Mouse (Mus musculus): ENCODE measurements around the gene 1700011L22Rik. TPM values are rescaled to one million over a fixed set of nuclear protein-coding genes. Genes with fewer than 3 reads are reported as not detected.

Gene 1700011L22Rik
- polyA plus RNA-seq, 1 experiment = not detected

- Histone ChIP-seq H3K27me3 (ENCODE audit: control insufficient read depth, insufficient read depth, low read length) (no peaks in the 10 kb centered on the region), H3K27ac (ENCODE audit: control insufficient read depth, insufficient read depth, low read length) (no peak overlapping the region), H3K36me3 (ENCODE audit: control insufficient read depth, insufficient read depth, low read length) (no peaks in the 10 kb centered on the region), H3K4me1 (replicated peaks; ENCODE audit: control insufficient read depth, insufficient read depth, low read length) (peaks cover 10% of the 10 kb centered on the region), H3K4me3 (ENCODE audit: control insufficient read depth, insufficient read depth, low read length) (peak overlapping the region; percentile 48)
- peak; percentile 22 for DNase-seq
- WGBS = 9% methylated on average over 27 of the region's 27 CpGs
- no peak for TF ChIP-seq CTCF (IDR thresholded peaks at IDR 0.05; ENCODE audit: borderline replicate concordance, control insufficient read depth, extremely low read depth, insufficient read depth, low read length, poor library complexity)
- no peak for TF ChIP-seq POLR2A (IDR thresholded peaks at IDR 0.05; ENCODE audit: control insufficient read depth, extremely low read depth, insufficient read depth, low read length, poor library complexity)
These were observed 38.6 kb downstream of the 1700011L22Rik start for GRCm38 (mm10) chr8:79209641-79210358.

- no peaks in the 10 kb centered on the region for H3K27me3 ChIP-seq (ENCODE audit: control insufficient read depth, insufficient read depth, low read length)
- H3K4me3 ChIP-seq (ENCODE audit: control insufficient read depth, insufficient read depth, low read length) = no peak overlapping the region
- peaks cover 10% of the 10 kb centered on the region for H3K4me1 ChIP-seq (replicated peaks; ENCODE audit: control insufficient read depth, insufficient read depth, low read length)
- no peaks in the 10 kb centered on the region for H3K36me3 ChIP-seq (ENCODE audit: control insufficient read depth, insufficient read depth, low read length)
- no peak for DNase-seq
- H3K27ac ChIP-seq (ENCODE audit: control insufficient read depth, insufficient read depth, low read length) = no peak overlapping the region
- no peak for TF ChIP-seq CTCF (IDR thresholded peaks at IDR 0.05; ENCODE audit: borderline replicate concordance, control insufficient read depth, extremely low read depth, insufficient read depth, low read length, poor library complexity)
- TF ChIP-seq POLR2A (IDR thresholded peaks at IDR 0.05; ENCODE audit: control insufficient read depth, extremely low read depth, insufficient read depth, low read length, poor library complexity) = no peak
- 79% methylated on average over 15 of the region's 15 CpGs for WGBS
These were observed 39.4 kb downstream of the 1700011L22Rik start for GRCm38 (mm10) chr8:79208691-79209640.

- no peak overlapping the region for H3K27ac ChIP-seq (ENCODE audit: control insufficient read depth, insufficient read depth, low read length)
- DNase-seq = no peak
- H3K4me1 ChIP-seq (replicated peaks; ENCODE audit: control insufficient read depth, insufficient read depth, low read length) = peaks cover 10% of the 10 kb centered on the region
- 85% methylated on average over 3 of the region's 3 CpGs for WGBS
- no peaks in the 10 kb centered on the region for H3K27me3 ChIP-seq (ENCODE audit: control insufficient read depth, insufficient read depth, low read length)
- H3K4me3 ChIP-seq (ENCODE audit: control insufficient read depth, insufficient read depth, low read length) = no peak overlapping the region
- no peaks in the 10 kb centered on the region for H3K36me3 ChIP-seq (ENCODE audit: control insufficient read depth, insufficient read depth, low read length)
- TF ChIP-seq CTCF (IDR thresholded peaks at IDR 0.05; ENCODE audit: borderline replicate concordance, control insufficient read depth, extremely low read depth, insufficient read depth, low read length, poor library complexity) = no peak
- no peak for TF ChIP-seq POLR2A (IDR thresholded peaks at IDR 0.05; ENCODE audit: control insufficient read depth, extremely low read depth, insufficient read depth, low read length, poor library complexity)
These were observed 40.2 kb downstream of the 1700011L22Rik start for GRCm38 (mm10) chr8:79208181-79208580.

GRCm38 (mm10) chr8:79206895-79207294 is 41.5 kb downstream of the 1700011L22Rik start:
- no peak overlapping the region for H3K4me3 ChIP-seq (ENCODE audit: control insufficient read depth, insufficient read depth, low read length)
- peaks cover 10% of the 10 kb centered on the region for H3K4me1 ChIP-seq (replicated peaks; ENCODE audit: control insufficient read depth, insufficient read depth, low read length)
- no peak overlapping the region for H3K27ac ChIP-seq (ENCODE audit: control insufficient read depth, insufficient read depth, low read length)
- DNase-seq = no peak
- no peak for TF ChIP-seq POLR2A (IDR thresholded peaks at IDR 0.05; ENCODE audit: control insufficient read depth, extremely low read depth, insufficient read depth, low read length, poor library complexity)
- TF ChIP-seq CTCF (IDR thresholded peaks at IDR 0.05; ENCODE audit: borderline replicate concordance, control insufficient read depth, extremely low read depth, insufficient read depth, low read length, poor library complexity) = no peak
- WGBS = 86% methylated on average over 4 of the region's 4 CpGs
- no peaks in the 10 kb centered on the region for H3K27me3 ChIP-seq (ENCODE audit: control insufficient read depth, insufficient read depth, low read length)
- no peaks in the 10 kb centered on the region for H3K36me3 ChIP-seq (ENCODE audit: control insufficient read depth, insufficient read depth, low read length)

GRCm38 (mm10) chr8:79201446-79202147 is 46.8 kb downstream of the 1700011L22Rik start:
- 93% methylated on average over 11 of the region's 11 CpGs for WGBS
- no peak for TF ChIP-seq POLR2A (IDR thresholded peaks at IDR 0.05; ENCODE audit: control insufficient read depth, extremely low read depth, insufficient read depth, low read length, poor library complexity)
- TF ChIP-seq CTCF (IDR thresholded peaks at IDR 0.05; ENCODE audit: borderline replicate concordance, control insufficient read depth, extremely low read depth, insufficient read depth, low read length, poor library complexity) = no peak
- no peaks in the 10 kb centered on the region for H3K36me3 ChIP-seq (ENCODE audit: control insufficient read depth, insufficient read depth, low read length)
- DNase-seq = no peak
- no peak overlapping the region for H3K27ac ChIP-seq (ENCODE audit: control insufficient read depth, insufficient read depth, low read length)
- H3K4me3 ChIP-seq (ENCODE audit: control insufficient read depth, insufficient read depth, low read length) = no peak overlapping the region
- no peaks in the 10 kb centered on the region for H3K4me1 ChIP-seq (replicated peaks; ENCODE audit: control insufficient read depth, insufficient read depth, low read length)
- H3K27me3 ChIP-seq (ENCODE audit: control insufficient read depth, insufficient read depth, low read length) = no peaks in the 10 kb centered on the region

GRCm38 (mm10) chr8:79198675-79199074 is 49.7 kb downstream of the 1700011L22Rik start:
- WGBS = 88% methylated on average over 3 of the region's 3 CpGs
- H3K27ac ChIP-seq (ENCODE audit: control insufficient read depth, insufficient read depth, low read length) = no peak overlapping the region
- DNase-seq = no peak
- TF ChIP-seq CTCF (IDR thresholded peaks at IDR 0.05; ENCODE audit: borderline replicate concordance, control insufficient read depth, extremely low read depth, insufficient read depth, low read length, poor library complexity) (no peak), POLR2A (IDR thresholded peaks at IDR 0.05; ENCODE audit: control insufficient read depth, extremely low read depth, insufficient read depth, low read length, poor library complexity) (no peak)
- H3K36me3 ChIP-seq (ENCODE audit: control insufficient read depth, insufficient read depth, low read length) = no peaks in the 10 kb centered on the region
- H3K4me1 ChIP-seq (replicated peaks; ENCODE audit: control insufficient read depth, insufficient read depth, low read length) = no peaks in the 10 kb centered on the region
- H3K27me3 ChIP-seq (ENCODE audit: control insufficient read depth, insufficient read depth, low read length) = no peaks in the 10 kb centered on the region
- no peak overlapping the region for H3K4me3 ChIP-seq (ENCODE audit: control insufficient read depth, insufficient read depth, low read length)

Measured in thymus, adult 2 months (tissue).